Mouse (Mus musculus) thymus, postnatal 0 days (tissue): ENCODE measurements around the gene Nme9. TPM values are rescaled to one million over a fixed set of nuclear protein-coding genes. Genes with fewer than 3 reads are reported as not detected.

Experiments
- DNase-seq: peaks from one replicate; pipeline ENCODE4 v3.0.0-alpha.2; 2015; ENCODE audit warnings: low spot score
- polyA plus RNA-seq: library from polyadenylated mRNA; unstranded; fragments of >200 nt; fragmentation: Nextera tagmentation; extraction: Ambion mirVana; gene quantifications from 2 replicates; pipeline ENCODE4 v1.2.1, GENCODE M21; 2015

Nme9 gene
- polyA plus RNA-seq, 1 experiment from 2014 or later = 0.73 TPM

- peak; percentile 53 for DNase-seq
Observed at GRCm38 (mm10) chr9:99479181-99479711, 28.0 kb downstream of the Nme9 start.

GRCm38 (mm10) chr9:99480764-99481163 is 29.5 kb downstream of the Nme9 start:
- no peak for DNase-seq

- no peak for DNase-seq
Observed at GRCm38 (mm10) chr9:99483191-99483590, 31.9 kb downstream of the Nme9 start.

DNA sequence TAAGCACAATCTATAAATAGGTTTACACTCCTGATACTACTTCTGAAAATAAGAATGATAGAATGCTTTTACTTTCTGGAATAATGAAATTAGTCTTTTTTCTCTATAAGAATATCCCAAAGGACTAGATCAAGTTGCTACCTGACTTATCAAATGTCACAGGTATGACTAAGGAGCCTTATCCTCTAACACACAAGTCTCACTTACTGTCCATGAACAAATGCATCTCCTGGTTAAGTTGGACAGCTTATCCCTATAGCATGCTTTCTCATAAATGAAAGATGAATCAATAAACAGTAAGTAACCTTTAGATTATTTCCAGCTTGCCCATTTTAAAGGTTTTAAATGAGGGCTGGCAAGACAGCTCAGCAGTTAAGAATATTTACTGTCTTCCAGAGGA is 33.4 kb downstream of the Nme9 start:
- DNase-seq = no peak

- DNase-seq = no peak
Observed at GRCm38 (mm10) chr9:99485144-99485543, 33.9 kb downstream of the Nme9 start.

GRCm38 (mm10) chr9:99487126-99487695 is 35.9 kb downstream of the Nme9 start:
- no peak for DNase-seq

DNA sequence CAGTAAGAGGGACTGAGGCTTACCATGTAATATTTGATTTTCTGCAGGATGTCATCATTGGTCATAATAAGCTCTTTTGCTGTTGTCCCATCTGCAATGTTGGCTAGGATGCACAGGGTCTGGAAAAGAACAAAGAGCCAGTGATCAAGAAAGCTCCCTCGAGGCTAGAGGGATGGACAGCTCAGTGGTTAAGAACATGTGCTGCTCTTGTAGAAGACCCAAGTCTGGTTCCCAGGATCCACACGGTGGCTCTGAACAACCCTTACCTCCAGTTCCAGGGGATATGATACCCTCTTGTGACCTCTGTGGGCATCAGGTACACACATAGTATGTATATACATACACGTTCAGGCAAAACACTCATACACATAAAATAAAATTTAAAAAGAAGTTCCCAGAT is 36.6 kb downstream of the Nme9 start:
- DNase-seq = no peak

- no peak for DNase-seq
Observed at GRCm38 (mm10) chr9:99491050-99491449, 39.8 kb downstream of the Nme9 start.

- peak; percentile 2 for DNase-seq
Observed at GRCm38 (mm10) chr9:99492634-99493200, 41.4 kb downstream of the Nme9 start.

DNA sequence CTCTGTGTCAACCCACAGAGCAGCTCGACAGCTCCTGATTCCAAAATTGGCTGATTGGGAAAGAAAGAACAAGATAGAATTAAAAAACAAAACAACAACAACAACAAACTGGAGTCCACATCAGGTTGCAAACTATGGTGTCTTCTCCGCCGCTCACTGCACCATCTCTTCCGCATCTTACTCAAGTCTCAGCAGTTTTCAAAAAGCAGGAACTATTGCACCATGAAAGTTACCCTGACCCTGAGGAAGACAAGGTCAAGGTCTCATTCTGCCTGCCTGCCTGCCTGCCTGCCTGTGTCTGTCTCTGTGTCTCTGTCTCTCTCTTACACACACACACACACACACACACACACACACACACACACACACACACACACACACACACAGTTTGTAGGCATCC is 48.1 kb downstream of the Nme9 start:
- DNase-seq = no peak

- DNase-seq = no peak
Observed at GRCm38 (mm10) chr9:99505875-99506274, 54.6 kb downstream of the Nme9 start.

Other genes with a start within 250 kb of the Nme9 start
- gene Faiml, start 214.2 kb upstream of the Nme9 start, polyA plus RNA-seq = not detected in 2 replicates
- 39.0 and 40.4 TPM in 2 replicates for gene Cep70, start 208.1 kb upstream of the Nme9 start, polyA plus RNA-seq
- gene Esyt3, start 92.9 kb upstream of the Nme9 start, polyA plus RNA-seq = 0.05 and 0.17 TPM in 2 replicates
- gene Mras, start 14.1 kb upstream of the Nme9 start, polyA plus RNA-seq = 11.9 and 14.7 TPM in 2 replicates
- 17.0 and 19.5 TPM in 2 replicates for gene Armc8, start 117.4 kb downstream of the Nme9 start, polyA plus RNA-seq
- gene Dbr1, start 124.3 kb downstream of the Nme9 start, polyA plus RNA-seq = 29.8 and 38.2 TPM in 2 replicates
- 0.09 TPM in 1 of 2 replicates, not detected in the other for gene A4gnt, start 161.0 kb downstream of the Nme9 start, polyA plus RNA-seq
- gene Dzip1l, start 178.0 kb downstream of the Nme9 start, polyA plus RNA-seq = 2.2 and 2.3 TPM in 2 replicates